Mouse (Mus musculus): Measurements from ENCODE around the gene Rpl11.

DNA sequence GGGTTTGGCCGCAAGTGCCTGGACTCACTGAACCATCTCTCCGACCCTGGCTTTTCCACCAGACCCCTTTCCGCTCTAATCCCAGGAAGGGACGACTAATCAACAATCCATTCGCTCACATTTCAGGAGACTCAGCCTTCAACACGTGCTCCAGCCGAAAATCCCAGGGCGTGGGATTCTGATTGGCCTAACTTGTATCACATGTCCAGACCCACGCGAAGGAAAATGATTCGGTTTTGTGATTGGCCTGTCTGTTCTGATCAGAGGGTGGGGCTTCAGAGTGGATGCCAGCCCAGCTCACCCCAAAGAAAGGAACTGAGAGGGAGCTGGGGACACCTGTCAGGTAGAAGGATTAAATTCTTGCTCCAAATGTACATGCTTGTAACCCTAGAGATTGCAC, 31.6 kb upstream of the Rpl11 start:
- TF ChIP-seq CTCF (IDR thresholded peaks at IDR 0.05; ENCODE audit: low read depth) (no peak), EP300 (IDR thresholded peaks at IDR 0.05; ENCODE audit: low read depth) (no peak)

Measured in liver, embryonic 14.5 days (tissue).